Mouse (Mus musculus) liver, adult (tissue): ENCODE measurements at regions not wholly inside any gene's neighbourhood (a gene's known extent, or its start where the extent isn't known, plus 50 kb on each side); places are given as distances from the start of the nearest gene placed in this dataset.

Source experiments
- GATA4 ChIP-seq: IDR thresholded peaks from 2 replicates; pipeline ENCODE4 v1.6.1; 2014; ENCODE audit warnings: mild to moderate bottlenecking, low read length; ENCODE audit not compliant: insufficient replicate concordance

DNA sequence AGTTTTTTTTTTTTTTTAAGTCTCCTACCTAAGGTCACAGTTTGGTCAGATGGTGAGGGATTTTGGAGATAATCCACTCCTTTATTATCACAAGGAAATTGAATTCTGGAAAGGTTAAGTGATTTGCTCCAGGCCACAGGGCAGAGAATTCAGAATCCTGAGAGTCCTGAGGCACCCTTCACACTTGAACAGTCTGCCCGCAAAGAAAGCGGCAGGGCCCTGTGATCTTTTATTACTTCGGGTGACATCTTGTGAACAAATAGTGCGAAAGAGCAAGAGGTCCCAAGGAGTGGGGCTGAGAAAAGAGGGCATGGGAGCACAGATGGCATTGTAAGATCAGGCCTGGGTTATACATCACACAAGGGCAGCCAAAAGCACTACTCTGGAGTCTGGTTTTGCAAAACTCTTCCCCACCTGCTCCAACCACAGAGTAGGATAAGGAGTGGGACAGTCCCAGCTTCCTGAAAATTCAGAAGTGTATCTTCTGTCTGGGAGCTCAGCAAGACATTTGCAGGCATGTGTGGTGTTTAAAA is 150.5 kb upstream of the Wdr11 start:
- TF ChIP-seq GATA4: no peak

DNA sequence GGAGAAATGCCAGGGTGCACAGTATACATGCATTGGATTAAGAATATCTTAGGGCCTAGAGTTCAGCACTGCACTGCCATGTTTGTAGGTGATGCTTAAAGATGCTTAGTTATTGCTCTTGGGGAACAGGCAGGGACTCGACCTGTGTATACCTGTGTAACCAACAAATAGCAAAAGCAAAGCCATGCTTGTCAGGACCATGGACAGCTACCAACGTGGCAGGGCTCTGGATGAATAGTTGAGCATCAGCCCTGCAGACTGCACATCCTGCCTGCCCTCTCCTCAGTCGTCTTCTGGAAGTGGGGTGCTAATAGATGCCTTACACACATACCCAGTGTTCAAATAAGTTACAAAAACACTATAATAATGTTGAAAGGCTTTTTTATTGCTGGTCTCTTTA is 122.2 kb upstream of the Wdr11 start:
- no peak for TF ChIP-seq GATA4

DNA sequence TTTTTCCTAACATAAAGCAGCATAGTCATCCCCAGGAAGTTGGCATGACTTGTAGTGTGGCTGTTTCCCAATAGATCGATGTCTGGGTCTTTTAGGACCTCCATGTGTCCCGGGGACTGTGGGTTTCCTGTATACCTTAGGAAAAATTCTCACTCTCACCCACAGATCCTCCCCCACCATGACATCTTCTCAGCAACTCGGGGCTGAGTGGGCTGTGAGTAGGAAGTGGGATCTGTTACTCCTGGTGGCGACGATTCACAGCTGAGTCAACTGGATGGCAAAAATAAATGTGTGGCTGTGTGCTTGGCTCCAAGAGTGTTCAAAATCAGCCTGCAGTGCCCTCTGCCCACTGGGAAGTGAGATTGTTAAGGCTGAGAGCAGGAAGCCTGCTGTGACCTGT is 107.9 kb upstream of the Wdr11 start:
- TF ChIP-seq GATA4: no peak

DNA sequence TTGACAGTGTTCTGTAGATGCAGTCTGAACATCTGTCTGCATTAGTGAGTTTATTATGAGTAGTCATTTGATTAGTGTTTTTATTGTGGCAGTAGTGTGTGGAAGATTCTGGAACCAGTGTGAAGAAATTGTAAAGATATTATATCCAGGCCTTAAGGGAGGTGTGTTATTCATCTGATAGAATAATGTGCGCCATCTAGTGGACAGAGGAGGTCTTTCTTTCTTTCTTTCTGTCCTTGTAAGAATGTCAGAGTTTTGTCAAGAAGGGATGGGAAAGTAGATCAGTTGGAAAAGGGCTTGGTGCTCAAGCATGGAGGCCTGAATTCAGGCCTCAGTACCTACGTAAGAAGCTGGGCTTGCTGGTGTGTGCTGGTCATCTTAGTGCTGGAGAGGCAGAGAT is 84.8 kb upstream of the Wdr11 start:
- no peak for TF ChIP-seq GATA4

DNA sequence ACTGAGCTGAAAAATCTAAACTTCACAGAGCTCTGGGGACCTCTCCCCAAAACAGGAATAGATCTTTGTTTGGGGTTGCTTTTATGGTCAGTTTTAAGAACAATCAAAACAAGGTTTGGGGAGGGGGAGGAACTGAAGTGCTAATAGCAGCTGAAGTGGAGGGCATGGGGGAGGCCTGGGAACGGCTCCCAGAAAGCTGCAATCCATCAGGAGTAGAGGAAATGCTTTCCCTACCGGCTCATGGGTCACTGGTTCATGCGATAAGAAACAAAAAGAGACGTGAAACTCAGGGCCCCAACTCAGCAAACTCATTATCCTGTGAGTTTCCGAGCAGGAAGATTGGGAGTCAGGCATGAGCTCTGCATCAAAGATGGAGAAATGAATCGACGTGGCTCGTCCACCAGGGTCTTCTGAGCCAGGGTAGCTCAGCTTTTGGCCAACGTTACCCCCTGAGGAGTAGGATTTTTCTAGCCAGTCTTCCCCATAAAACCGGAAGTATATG is 82.0 kb upstream of the Wdr11 start:
- TF ChIP-seq GATA4: peak; percentile 90

DNA sequence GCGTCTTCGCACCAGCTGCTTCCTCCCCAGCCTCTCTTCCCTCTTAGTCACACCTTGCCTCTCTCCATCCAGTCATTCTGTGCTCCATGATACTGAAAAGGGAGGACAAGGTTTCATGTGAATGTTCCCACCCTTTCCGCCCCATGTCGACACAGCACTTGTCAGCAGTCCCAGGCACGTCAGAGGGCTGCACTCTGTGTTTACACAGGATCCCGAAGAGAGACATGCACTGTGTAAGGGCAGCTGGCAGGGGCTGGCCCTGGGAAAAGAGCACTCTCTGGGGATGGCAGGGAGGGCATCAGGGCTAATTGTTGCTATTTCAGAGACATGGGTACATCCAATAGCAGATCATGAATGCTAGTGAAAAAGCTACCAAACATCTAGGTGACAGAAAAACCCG is 77.0 kb upstream of the Wdr11 start:
- TF ChIP-seq GATA4: no peak

DNA sequence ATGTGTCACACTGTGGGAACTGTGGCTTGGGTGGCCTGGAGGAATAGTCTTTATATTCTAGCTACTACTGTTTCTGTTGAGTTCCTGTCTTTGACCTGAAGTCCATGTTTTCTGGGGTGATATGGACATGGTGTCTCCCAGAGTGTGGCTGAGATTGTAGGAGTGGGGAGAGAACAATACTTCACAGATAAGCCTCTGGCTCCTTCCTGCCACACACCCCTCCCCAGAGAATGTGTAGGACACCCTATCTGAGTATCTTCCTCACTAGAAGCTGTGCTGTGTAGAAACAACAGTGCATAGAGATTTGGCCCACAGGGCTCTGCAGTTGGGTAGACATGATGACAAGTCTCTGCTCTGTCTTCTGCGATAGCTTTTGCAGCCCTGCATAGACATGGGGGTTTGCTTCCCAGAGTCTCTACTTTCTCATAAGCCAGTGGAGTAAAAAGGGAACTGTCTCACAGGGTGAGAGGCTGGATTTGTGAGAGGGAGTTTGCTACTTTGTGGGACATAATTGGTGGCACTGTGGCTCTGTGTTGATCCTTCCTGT is 67.2 kb upstream of the Wdr11 start:
- TF ChIP-seq GATA4: peak; percentile 98

DNA sequence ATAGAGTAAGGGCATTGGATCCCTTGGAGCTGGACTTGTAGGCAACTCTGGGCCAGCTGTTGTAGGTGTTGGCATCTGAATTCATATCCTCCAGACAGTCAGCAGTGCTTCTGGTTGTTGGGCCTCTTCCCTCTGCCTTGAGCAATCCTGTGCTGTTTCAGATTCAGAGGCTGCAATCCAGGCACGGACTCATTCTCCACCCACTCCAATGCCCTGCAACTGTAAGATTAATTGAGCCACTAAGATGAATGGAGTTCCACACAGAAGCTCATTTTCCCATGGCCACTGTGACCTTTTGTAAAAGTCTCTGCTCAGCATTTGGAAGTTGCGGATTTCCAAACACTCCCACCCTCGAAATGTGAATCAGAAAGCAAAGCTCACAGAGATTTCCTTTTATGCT is 65.7 kb upstream of the Wdr11 start:
- TF ChIP-seq GATA4: peak; percentile 26; the same call in 1 of the 2 replicates

DNA sequence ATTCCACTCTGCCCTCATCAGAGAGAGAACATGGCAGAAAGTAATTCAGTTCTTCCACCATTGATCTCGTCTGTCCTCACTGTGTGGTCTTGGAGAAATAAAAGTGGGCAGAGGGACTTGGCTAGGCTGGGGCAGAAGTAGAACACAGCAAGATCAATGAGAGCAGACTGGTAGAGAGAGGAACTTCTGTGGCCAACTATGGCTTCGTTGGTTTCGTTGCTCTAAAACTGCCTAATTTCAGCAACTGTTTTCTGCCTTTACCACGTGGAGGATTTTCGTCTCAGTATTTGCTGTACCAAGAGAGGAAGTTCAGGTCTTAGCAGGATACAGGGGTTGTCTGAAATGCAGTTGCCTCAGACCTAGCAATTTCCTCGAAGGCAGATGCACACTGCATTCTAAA is 63.4 kb upstream of the Wdr11 start:
- no peak for TF ChIP-seq GATA4

DNA sequence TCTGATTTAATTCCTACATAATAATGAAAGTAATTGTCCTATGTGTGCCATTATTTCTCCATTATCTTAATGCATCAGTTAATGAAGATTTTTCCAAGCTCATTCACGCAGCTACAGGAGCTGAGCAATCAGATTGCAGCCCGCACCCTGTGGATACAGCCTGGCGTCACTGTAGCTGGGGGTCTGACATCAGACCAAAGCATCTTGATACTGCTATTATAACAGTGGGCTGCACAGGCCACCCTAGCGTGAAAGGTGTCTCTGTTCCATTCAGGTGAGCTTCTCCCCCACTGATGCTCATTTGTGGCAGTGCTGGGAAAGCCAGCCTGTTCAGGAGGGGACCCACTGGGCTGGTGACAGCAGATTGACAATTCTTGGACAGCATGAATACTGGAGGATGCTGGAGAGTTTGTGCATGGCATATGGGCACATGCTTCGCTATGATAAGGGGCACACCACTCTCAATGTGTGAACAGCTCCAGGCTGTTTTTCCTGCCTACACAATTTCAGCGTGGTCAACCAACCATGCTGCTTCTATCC is 58.2 kb upstream of the Wdr11 start:
- no peak for TF ChIP-seq GATA4
